Mouse (Mus musculus) megakaryocyte-erythroid progenitor cell, adult 5-6 weeks (primary cell): ENCODE results near the gene Aoc2. TPM values are rescaled to one million over a fixed set of nuclear protein-coding genes. Genes with fewer than 3 reads are reported as not detected.
A peak's percentile ranks its signal among the peaks of the same experiment; 100 is the strongest.
"Not testable (repeated sequence)": the region's sequence is repeated elsewhere in the genome, so short reads cannot be mapped to it uniquely, and the experiment has no call there.

Experiments
- ATAC-seq: replicated peaks from 2 replicates; pipeline ENCODE4 v1.8.0; 2016; ENCODE audit warnings: mild to moderate bottlenecking, inconsistent platforms; ENCODE audit not compliant: severe bottlenecking, poor library complexity, low FRiP score, low TSS enrichment
- total RNA-seq, 2 experiments: library from RNA; stranded (forward) in 1 of 2; stranded (reverse) in 1 of 2; fragments of 200-1000, 215-1000 nt in 1 of 2; fragments of >200 nt in 1 of 2; fragmentation: Nextera tagmentation in 1 of 2; gene quantifications; 2 replicates each; pipeline ENCODE4 v1.2.3; 2014 to 2017

The Aoc2 gene
- total RNA-seq, 2 experiments from 2014 or later, result 2.9 to 11.5 TPM

DNA sequence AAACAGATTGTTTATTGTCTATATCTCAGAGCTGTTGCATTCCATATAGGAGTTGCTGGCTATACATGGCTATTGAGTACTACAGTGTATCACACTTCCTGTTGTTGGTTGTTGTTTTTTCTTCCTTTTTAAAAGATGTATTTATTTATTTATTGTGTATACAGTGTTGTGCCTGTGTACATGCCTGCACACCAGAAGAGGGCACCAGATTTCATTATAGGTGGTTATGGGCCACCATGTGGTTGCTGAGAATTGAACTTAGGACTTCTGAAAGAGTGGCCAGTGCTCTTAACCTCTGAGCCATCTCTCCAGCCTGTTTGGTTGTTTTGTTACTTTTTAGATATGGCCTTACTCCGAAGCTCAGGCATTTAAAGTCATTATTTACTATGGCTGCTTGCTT is 10.3 kb upstream of the Aoc2 start:
- ATAC-seq, result no peak

GRCm38 (mm10) chr11:101315082-101315650 is 9.7 kb upstream of the Aoc2 start:
- no peak for ATAC-seq

DNA sequence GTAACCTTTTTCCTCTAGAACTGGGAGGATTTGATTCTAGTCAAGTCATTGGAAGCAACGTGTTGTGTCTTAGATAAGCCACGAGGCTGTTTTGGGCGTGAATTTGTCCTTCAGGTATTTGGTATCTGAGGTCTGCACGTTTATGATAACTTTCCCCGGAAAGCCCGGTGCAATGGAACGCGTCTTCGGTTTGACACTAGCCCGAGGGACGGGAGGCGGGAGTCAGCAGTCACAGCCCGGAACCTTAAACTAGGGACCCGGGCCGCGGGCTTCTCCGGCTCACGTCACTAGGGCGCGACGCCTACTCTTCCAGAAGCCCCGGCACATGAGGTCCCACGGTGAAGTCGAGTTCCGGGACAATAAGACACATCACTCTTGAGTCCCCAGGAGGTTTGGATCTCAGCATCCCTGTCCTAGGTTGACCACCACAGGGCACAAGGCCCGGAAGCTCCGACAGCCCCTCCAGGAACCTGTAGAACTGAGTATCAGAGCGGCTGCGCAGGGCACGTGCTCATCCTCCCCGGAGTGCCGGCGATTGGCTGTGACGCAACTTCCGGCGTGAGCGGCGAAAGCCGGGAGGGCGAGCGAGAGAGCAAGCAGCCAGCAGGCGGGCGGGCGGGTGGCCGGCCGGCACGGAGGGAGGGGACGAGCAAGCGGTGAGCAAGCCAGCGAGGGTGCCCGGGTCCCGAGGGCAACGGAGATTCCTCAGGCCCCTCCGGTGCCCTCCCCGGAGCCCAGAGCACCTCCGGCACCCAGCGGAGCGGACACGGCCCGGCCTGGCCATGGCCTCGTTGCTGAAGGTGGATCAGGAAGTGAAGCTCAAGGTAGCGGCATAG is 9.0 kb upstream of the Aoc2 start, which contains the start of gene Psme3:
Psme3 (plus strand) TSS at position 549 of the 836 bp plus-strand sequence.
- peak; percentile 90 for ATAC-seq

GRCm38 (mm10) chr11:101316501-101316917 is 8.4 kb upstream of the Aoc2 start:
- ATAC-seq, result peak; percentile 32

- ATAC-seq, result peak; percentile 61
Observed at GRCm38 (mm10) chr11:101323609-101324008, 1.3 kb upstream of the Aoc2 start.

DNA sequence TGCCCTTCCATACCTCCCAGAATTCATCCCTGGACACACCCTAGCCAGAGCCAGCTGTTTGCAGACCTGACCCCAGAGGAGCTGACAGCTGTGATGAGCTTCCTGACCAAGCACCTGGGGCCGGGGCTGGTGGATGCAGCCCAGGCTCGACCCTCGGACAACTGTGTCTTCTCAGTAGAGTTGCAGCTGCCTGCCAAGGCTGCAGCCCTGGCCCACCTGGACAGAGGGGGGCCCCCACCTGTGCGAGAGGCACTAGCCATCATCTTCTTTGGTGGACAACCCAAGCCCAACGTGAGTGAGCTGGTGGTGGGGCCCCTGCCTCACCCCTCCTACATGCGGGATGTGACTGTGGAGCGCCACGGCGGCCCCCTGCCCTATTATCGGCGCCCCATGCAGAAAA is 338 bp downstream of the Aoc2 start:
- not testable (repeated sequence) for ATAC-seq

DNA sequence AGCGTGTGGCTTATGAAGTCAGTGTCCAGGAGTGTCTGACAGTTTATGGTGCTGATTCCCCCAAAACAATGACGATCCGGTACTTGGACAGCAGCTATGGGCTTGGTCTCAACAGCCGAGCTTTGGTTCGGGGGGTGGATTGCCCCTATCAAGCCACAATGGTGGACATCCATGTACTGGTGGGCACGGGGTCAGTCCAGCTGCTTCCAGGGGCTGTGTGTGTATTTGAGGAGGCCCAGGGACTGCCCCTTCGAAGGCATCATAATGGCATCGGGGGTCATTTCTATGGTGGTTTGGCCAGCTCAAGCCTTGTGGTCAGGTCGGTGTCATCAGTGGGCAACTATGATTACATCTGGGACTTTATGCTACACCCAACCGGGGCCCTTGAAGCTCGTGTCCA is 1.3 kb downstream of the Aoc2 start:
- ATAC-seq, result no peak

- no peak for ATAC-seq
Observed at GRCm38 (mm10) chr11:101327311-101327710, 2.4 kb downstream of the Aoc2 start.

DNA sequence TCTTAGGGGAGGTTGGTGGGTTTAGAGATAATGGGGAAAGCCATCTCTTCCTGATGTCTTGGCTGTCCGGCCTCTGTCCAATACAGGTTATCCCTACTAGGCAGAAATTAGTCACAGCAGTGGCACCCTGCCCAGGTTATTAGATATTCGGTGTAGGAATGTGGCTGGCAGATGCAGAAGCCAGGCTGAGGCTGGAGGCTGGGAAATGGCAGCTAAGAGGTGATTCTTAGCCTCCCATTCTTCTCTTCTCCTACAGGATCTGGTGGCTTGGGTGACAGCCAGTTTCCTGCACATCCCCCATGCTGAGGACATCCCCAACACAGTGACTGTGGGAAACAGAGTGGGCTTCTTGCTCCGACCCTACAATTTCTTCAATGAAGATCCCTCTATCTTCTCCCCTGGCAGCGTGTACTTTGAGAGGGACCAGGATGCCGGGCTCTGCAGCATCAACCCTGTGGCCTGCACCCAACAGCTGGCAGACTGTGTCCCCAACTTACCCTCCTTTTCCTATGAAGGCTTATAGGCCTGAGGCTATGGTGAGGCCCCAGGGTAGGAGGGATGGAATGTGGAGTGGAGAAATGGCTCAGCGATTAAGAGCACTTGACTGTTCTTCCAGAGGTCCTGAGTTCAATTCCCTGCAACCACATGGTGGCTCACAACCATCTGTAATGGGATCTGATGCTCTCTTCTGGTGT is 4.2 kb downstream of the Aoc2 start:
- no peak for ATAC-seq

DNA sequence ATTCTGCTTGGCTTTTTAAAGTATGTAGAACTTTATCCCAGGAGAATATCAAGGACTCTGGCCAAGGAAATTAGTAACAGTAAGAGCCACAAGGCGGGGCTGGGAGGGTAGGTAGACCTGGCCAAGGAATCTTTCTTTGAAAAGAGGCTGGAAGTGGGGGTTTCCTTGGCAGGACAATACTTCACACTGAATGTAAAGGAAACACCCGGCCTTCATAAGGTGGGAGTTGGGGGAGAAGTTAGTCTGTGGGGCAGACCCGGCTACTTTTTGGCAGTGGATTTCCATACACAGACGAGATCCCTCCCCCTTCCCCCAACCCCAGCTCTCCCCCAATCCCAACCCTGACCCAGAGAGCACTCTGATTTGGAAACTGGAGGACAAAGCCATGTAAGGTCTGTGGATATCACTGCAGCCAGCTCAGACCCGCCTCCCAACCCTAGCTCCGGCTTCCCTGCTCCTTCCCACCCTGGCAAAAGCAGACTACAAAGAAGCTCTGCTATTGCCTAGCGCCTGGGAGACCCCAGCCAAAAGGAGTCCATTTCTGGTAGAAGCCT is 5.6 kb downstream of the Aoc2 start, which contains the start of gene Aoc3:
Aoc3 (plus strand) TSS at position 235 of the 554 bp plus-strand sequence.
- no peak for ATAC-seq

GRCm38 (mm10) chr11:101330961-101331360 is 6.1 kb downstream of the Aoc2 start:
- ATAC-seq, result not testable (repeated sequence)

DNA sequence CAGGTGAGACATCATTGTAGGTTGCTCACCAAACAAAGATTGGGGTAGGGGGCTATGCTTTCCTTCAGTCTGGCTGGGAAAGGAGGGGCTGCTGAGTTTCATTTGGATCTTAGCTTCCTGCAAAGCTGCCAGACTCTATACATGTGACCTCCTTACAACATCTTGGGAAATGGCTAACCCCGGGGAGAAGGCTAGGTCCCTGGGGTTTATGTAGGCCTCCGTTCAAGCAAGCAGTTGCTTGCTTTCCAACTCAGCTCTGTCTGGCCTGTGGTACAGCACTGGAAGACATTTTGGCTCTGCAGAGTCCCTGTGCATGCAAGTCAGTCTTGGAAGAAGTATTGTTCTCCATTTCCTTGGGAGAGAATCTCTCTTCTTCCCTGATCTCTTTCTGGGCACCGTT is 7.7 kb downstream of the Aoc2 start:
- ATAC-seq, result no peak

GRCm38 (mm10) chr11:101334023-101334422 is 9.2 kb downstream of the Aoc2 start:
- no peak for ATAC-seq

- ATAC-seq, result no peak
Observed at GRCm38 (mm10) chr11:101334516-101334915, 9.7 kb downstream of the Aoc2 start.

DNA sequence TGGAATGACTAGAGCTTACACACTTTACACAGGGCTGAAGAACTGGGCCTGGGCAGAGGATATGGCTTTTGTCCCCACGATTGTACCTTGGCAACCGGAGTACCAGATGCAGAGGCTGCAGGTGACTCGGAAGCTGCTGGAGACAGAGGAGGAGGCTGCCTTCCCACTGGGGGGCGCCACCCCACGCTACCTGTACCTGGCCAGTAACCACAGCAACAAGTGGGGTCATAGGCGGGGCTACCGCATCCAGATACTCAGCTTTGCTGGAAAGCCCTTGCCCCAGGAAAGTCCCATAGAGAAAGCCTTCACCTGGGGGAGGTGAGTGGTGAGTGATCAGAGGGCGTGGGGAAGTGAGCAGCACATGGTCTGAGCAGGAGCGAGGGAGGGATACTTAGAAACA is 10.8 kb downstream of the Aoc2 start:
- no peak for ATAC-seq

DNA sequence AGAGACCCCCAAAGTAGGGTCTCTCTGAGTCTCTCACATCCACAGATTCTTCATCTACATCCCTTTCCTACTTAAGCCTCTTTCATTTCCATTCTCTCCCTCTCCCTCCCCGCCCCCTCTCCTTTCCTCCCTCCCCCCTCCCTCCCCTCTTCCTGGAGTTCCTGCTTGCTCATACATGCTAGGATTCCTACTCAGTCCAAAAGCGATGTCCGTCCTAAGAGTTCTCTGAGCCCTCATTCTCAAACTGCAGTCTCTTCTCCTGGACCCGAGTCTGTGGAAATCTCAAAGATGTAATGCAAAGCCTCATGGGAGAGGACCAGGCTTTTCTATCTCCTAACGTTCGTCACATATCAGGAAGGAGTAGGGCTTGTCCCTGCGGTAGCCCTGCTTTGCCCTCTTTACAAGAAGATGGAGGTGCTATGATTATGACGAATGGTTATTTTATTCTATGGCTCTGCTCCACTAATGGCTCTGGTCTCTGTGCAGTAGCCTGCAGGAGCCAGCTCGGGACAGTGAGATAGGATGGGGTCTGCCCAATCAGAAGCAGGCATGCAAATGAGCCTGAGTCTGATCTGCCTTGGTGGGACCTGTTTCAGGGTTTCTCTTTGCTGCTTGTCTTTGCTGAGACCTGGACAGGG is 13.4 kb downstream of the Aoc2 start:
- ATAC-seq, result peak; percentile 98

- no peak for ATAC-seq
Observed at GRCm38 (mm10) chr11:101347083-101347775, 22.4 kb downstream of the Aoc2 start.

- ATAC-seq, result no peak
Observed at GRCm38 (mm10) chr11:101348774-101349173, 23.9 kb downstream of the Aoc2 start.

DNA sequence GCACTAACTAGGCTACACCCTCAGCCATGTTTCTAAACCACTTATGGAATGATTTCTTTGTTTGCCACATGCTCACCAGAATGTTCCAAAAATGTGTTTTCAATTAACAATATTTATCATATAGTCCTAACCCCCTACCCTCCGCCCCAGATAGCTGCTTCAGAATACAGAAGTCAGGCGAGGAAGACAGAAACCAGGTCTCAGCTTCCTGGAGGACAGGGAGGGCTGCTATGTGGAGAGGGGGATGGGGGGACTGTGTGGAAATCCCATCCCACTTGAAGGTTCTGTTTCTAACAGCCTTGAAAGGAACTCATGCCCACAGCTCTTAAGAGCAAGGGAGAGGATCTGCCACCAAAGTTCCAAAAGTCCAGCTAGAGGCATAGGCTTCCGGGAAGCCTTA is 24.4 kb downstream of the Aoc2 start:
- no peak for ATAC-seq
